Mouse (Mus musculus) embryonic stem cell, embryonic (primary cell): ENCODE measurements around the gene Vps9d1.
"Not testable (repeated sequence)": the region's sequence is repeated elsewhere in the genome, so short reads cannot be mapped to it uniquely, and the experiment has no call there.

Experiments
- CTCF ChIA-PET, 4 experiments: fragments of 300-600 bp in 2 of 4; fragments of 350-600 bp in 2 of 4; sonication (Branson Sonifier 250); formaldehyde crosslinking; loops; one replicate each; lab custom pipeline; 2022; ENCODE audit warnings: inconsistent platforms in 2 of 4; lab: Charles Lee
- POLR2A ChIA-PET, 4 experiments: fragments of 300-600 bp in 2 of 4; fragments of 350-600 bp in 2 of 4; sonication (Branson Sonifier 250); formaldehyde crosslinking; loops; one replicate each; lab custom pipeline; 2022; ENCODE audit warnings: antibody characterized with exemption in 4 of 4, inconsistent platforms in 1 of 4; lab: Charles Lee

Gene Vps9d1

DNA sequence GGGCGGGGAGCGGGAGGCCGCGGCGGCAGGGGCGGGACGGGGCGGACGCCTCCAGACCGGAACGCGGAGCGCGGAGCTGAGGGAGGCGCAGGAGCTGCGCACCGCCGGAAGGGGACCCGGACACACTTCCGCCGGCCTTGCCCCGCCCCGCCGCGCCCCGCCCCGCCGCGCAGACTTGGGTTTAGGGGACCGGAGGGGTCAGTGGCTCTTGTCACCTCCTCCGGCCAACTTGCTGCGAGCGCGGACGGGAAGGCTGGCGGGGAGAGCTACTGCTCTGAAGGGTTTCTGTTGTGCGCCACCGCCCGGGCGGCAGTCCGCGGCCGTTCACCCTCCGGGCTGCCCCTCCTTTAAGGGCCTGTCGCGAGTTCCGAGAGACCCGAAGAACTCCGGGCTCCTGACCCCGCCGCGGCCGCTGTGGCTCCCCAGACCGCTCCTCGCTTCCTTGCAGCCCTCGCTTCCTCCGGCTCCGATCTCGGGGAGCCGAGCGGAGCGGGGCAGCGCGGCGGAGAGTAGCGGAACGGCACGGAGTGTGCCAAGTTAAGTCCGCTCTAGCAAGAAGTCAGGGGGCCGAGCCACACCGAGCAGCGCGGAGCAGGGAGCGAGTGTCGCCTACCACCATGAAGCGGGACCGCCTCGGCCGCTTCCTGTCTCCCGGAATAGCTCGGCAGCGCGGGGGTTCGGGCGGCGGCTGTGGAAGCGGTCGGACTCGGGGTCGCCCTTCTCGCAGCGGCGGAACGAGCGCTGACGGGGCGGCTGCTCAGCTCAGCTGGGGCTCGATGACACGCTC is at the start of gene Vps9d1, which contains the start of gene Zfp276:
Vps9d1 (minus strand) TSS at position 250 of the 787 bp plus-strand sequence.
Zfp276 (plus strand) TSS at position 97 of the 787 bp plus-strand sequence.
- CTCF ChIA-PET, result interaction anchor here (0.5 to 1.5 kb wide), 11 partner anchors 17 to 273 kb away, joined by 3 to 10 read pairs (median 3); partner anchors contain the start of gene Mc1r (in 1 of the 4)

DNA sequence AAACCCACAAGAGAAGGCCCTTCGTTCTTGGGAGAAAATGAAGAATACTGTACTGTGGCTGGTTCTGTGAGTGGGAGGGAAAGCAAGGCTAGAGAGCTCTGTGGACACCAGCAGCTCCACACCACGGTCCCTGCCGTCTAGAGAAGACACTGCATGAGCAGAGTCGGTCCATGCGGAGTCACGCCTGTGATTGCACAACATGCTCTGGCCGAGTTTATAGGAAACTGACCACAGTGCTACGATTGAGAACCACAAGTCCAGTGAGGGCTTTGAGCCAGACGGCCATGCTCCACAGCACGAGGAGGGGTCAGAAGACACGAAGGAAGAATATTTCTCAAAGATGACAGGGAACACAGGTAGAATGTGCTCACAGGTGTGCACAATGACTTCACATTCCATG is 44.2 kb upstream of the Vps9d1 start:
- ChIA-PET POLR2A (interaction anchor here in 1 of 4 experiments (2.5 kb wide), 1 partner anchor 11 kb away, joined by 6 read pairs; no protein-coding TSS in a partner anchor), CTCF (interaction anchor here in 1 of 4 experiments (0.6 kb wide), 1 partner anchor 37 kb away, joined by 4 read pairs; no protein-coding TSS in a partner anchor)

More for the DNA sequence above, at the start of gene Vps9d1, which contains the start of gene Zfp276:
- POLR2A ChIA-PET, result interaction anchor here (0.6 to 5.9 kb wide), 33 partner anchors 8 to 962 kb away, joined by 3 to 46 read pairs (median 4); partner anchors contain the start of genes Spata2l (in 4 of the 4), Chmp1a (in 2 of the 4), Spata33 (in 2 of the 4) and Cdk10 (in 1 of the 4)

DNA sequence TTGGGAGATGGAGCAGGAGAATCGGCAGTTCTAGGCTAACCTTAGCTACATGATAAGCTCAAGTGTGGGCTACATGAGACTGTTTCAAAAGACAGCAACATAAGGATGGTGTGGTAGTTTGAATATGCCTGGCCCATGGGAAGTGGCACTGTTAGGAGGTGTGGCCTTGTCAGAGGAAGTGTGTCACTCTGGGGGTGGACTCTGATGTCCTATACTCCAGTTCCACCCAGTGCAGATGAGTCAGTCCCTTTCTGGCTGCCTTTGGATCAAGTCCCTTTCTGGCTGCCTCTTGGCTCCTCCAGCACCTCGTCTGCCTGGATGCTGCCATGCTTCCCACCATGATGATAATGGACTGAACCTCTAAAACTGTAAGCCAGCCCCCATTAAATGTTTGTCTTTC is 38.6 kb upstream of the Vps9d1 start:
- CTCF ChIA-PET, result no interaction called here
- POLR2A ChIA-PET, result interaction anchor here in 1 of 4 experiments (1.2 to 1.3 kb wide), 2 partner anchors 11 to 12 kb away, joined by 4 read pairs; no protein-coding TSS in a partner anchor

DNA sequence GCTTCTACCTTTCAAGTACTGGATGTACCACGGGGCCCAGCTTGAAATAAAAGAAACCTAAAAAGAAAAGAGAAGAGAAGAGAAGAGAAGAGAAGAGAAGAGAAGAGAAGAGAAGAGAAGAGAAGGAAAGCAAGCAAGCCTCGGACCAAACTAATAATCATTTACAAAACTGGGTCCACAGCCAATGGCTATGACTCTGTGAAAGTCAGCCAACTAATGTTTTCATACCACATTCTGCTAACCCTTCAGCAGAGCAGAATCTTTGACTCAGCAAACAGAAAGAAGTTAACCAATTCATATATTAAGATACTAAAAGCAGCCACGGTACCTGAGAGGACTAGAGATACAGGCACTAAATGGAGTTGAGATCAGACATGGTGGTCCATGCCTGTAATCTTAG is 38.1 kb upstream of the Vps9d1 start:
- ChIA-PET CTCF (interaction anchor here (0.7 kb wide), 7 partner anchors 34 to 511 kb away, joined by 3 to 5 read pairs (median 4); no protein-coding TSS in a partner anchor), POLR2A (interaction anchor here in 3 of 4 experiments (0.7 to 1.2 kb wide), 3 partner anchors 12 to 145 kb away, joined by 3 to 9 read pairs (median 4); no protein-coding TSS in a partner anchor)

DNA sequence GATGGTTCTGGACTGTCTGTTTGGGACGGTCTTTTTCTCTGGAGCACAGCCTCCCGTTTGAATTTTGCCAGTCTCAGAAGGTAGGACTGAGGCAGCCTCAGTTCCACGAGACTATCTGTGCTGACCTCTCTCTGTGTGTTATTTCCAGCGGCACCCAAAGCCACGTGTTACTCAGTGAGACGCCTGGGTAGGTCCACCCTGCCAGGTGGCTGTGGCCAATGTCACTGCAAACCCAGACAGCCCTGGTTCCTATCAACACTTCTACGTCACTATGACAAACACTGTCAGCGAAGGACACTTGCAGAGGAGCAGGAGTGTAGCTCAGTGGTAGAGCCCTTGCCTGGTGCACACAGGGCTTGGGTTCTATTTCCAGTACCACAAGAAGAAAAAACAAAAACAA is 37.6 kb upstream of the Vps9d1 start:
- POLR2A ChIA-PET, result interaction anchor here in 3 of 4 experiments (0.7 to 2.5 kb wide), 4 partner anchors 13 to 184 kb away, joined by 3 to 10 read pairs (median 6); no protein-coding TSS in a partner anchor
- CTCF ChIA-PET, result interaction anchor here (0.7 to 2.6 kb wide), 9 partner anchors 35 to 510 kb away, joined by 3 to 28 read pairs (median 5); no protein-coding TSS in a partner anchor

DNA sequence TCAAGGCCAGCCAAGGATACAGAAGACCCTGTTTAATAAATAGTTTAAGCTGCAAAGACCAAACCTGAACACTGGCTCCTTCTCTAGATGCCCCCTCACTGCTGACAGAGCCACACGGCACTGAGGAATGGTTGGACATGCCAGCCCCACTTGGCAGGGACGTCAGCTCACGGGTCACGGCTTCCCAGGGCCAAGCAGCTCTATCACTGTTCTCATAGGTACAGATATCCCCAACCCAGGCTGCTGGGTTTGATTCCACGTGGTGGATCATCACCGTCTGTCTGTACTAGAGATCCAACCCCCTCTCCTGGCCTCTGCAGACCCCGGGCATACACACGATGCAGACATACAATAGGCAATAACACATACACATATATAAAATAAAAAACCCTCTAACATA is 36.5 kb upstream of the Vps9d1 start:
- CTCF ChIA-PET, result interaction anchor here (0.5 to 2.6 kb wide), 40 partner anchors 9 to 1379 kb away, joined by 3 to 28 read pairs (median 4); partner anchors contain the start of genes Chmp1a (in 2 of the 4), Spata33 (in 2 of the 4), Gas8 (in 1 of the 4) and Mc1r (in 1 of the 4)
- POLR2A ChIA-PET, result interaction anchor here in 3 of 4 experiments (0.6 to 2.5 kb wide), 14 partner anchors 9 to 847 kb away, joined by 3 to 10 read pairs (median 5); partner anchors contain the start of genes Spata2l (in 1 of the 3), Tcf25 (in 1 of the 3), Vps9d1 (in 1 of the 3) and Zfp276 (in 1 of the 3)

DNA sequence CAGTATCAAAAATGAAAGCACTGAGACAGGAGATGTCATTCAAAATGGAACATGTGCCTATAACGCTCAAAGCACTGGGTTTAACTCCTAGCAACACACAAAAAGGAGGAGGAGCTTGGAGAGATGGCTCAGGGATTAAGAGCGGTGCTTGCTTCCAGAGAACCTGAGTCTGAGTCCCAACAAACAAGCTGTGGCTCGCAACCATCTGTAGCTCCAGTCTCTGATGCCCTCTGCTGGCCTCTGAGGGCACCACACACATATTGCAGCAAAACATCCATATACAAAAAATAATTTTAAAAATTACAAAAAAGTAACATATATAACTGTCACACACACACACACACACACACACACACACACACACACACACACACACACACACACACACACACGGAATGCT is 36.0 kb upstream of the Vps9d1 start:
- POLR2A ChIA-PET, result interaction anchor here (0.6 to 2.5 kb wide), 19 partner anchors 9 to 847 kb away, joined by 3 to 10 read pairs (median 5); partner anchors contain the start of genes Spata2l (in 1 of the 4), Tcf25 (in 1 of the 4), Vps9d1 (in 1 of the 4) and Zfp276 (in 1 of the 4)
- CTCF ChIA-PET, result interaction anchor here (0.5 to 2.6 kb wide), 79 partner anchors 9 to 1670 kb away, joined by 3 to 28 read pairs (median 4); partner anchors contain the start of genes Spata2l (in 4 of the 4), Chmp1a (in 2 of the 4), Spata33 (in 2 of the 4) and Cbfa2t3 (in 1 of the 4)

DNA sequence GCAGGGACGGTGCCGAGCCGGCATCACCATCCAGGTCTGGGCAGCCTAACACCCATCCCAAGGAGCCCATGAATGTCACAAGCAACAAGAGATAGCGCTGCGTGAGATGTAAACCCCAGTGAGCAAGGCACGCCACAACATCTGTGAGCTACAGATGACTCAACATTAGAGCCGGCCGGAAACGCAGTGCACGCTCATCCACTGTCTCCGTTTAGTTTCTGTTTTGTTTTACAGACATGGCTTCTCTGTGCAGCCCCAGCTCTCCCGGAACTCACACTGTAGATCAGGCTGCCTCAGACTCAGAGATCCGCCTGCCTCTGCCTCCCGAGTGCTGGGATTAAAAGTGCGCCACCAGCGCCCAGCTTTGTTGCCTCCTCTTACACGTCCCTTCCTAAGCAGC is 33.2 kb upstream of the Vps9d1 start:
- POLR2A ChIA-PET, result interaction anchor here in 2 of 4 experiments (0.8 to 1.6 kb wide), 2 partner anchors 33 to 54 kb away, joined by 3 read pairs; partner anchors contain the start of genes Vps9d1 (in 1 of the 2) and Zfp276 (in 1 of the 2)
- CTCF ChIA-PET, result interaction anchor here in 1 of 4 experiments (0.6 kb wide), 1 partner anchor 12 kb away, joined by 3 read pairs; no protein-coding TSS in a partner anchor

DNA sequence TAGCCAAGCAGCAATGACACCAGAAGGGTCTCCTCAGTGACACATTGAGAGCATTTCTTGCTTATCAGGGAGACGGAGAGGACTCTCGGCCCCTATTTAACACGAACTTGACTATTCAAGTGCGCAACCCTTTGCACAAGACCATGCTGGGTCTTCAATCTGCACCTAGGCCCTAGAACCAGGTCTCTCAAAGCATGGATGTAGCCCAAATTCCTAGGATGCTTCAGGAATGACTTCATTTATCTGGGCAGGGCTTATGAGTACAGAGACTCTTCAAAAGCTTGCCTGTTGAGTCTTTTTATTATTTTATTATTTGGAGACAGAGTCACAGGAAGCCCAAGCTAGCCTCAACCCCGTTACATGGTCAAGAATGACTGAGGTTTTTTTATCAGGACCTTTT is 30.3 kb upstream of the Vps9d1 start:
- CTCF ChIA-PET, result interaction anchor here in 1 of 4 experiments (0.7 kb wide), 1 partner anchor 82 kb away, joined by 3 read pairs; no protein-coding TSS in a partner anchor
- POLR2A ChIA-PET, result interaction anchor here in 1 of 4 experiments (1.1 kb wide), 1 partner anchor 30 kb away, joined by 3 read pairs; the partner anchor contains the start of genes Vps9d1 and Zfp276

DNA sequence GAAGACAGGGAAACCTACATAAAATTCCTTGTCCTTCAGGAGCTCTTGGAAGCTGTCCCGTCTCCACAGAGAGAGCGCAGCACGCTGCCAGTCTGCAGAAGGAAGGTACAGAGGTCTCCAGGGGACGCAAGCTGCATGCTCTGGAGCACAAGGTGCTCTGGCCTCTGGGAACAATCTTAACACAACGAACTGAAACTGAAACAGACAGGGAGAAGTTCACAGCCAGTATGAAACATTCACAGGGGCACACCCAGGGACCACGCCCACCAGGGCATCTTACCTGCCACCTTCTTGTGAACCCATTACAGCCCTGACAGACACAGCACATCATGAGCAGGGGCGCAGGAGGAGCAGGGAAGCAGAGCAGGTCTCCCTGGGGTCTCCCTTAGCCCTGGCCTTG is 29.8 kb upstream of the Vps9d1 start:
- CTCF ChIA-PET, result interaction anchor here in 1 of 4 experiments (0.5 to 0.7 kb wide), 2 partner anchors 18 to 82 kb away, joined by 3 read pairs; no protein-coding TSS in a partner anchor
- POLR2A ChIA-PET, result interaction anchor here in 1 of 4 experiments (1.1 kb wide), 1 partner anchor 30 kb away, joined by 3 read pairs; the partner anchor contains the start of genes Vps9d1 and Zfp276

DNA sequence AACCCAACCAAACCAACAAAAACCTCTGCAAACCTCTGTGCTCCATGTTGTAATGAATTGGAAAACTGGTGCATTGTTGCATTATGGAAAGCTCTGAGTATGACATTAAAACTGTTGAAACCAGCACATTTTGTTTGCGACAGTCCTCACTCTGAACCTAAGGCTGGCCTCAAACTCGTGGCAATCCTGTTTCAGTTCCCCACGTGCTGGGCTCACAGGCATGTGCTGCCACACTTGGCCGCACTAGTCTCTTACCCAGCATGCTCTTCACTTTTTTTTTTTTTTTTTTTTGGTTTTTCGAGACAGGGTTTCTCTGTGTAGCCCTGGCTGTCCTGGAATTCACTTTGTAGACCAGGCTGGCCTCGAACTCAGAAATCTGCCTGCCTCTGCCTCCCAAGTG is 28.8 kb upstream of the Vps9d1 start:
- CTCF ChIA-PET, result not testable (repeated sequence)
- POLR2A ChIA-PET, result interaction anchor here in 1 of 4 experiments (0.6 to 0.8 kb wide), 4 partner anchors 49 to 124 kb away, joined by 3 to 5 read pairs (median 4); partner anchors contain the start of gene Mc1r

DNA sequence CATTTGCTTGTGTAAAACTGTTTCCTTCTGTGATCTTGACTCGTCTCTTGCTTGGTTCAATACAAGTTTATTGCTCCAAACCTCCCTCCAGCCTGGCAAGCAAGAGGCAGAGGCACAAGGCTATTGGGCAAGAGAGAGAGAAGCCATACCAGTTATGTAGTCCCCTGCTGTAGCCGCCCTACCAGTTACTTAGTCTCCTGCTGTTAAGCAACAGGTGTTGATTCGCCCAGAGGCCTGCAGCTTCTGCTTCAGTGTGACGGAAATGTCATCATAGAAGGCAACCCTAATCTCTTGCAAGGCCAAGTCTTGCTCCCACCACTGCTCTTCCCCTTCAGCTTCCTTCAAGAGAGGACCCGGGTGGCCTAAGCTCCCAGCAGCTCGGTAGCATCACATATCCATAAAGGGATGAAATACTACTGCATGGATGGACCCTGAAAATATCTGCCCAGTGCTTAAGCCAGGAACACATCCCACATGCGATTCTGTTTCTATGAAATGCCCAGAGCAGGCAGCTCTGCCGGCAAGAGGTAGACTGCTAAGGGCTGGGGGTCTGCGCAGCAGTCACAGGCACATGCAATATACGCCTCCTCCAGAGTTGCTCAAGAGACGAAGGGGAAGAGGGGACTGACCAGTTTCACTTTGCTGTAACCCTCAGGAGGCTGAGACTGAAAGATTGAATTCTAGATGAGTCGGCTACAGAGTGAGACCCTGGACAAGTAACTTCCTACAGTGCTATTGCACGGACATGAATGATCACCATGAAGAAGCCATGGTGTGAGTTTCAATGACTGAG is 26.4 kb upstream of the Vps9d1 start:
- ChIA-PET POLR2A (interaction anchor here in 2 of 4 experiments (0.6 to 1.6 kb wide), 3 partner anchors 11 to 188 kb away, joined by 3 to 4 read pairs (median 3); no protein-coding TSS in a partner anchor), CTCF (interaction anchor here in 2 of 4 experiments (1.3 to 1.4 kb wide), 2 partner anchors 10 kb away, joined by 5 read pairs; no protein-coding TSS in a partner anchor)

DNA sequence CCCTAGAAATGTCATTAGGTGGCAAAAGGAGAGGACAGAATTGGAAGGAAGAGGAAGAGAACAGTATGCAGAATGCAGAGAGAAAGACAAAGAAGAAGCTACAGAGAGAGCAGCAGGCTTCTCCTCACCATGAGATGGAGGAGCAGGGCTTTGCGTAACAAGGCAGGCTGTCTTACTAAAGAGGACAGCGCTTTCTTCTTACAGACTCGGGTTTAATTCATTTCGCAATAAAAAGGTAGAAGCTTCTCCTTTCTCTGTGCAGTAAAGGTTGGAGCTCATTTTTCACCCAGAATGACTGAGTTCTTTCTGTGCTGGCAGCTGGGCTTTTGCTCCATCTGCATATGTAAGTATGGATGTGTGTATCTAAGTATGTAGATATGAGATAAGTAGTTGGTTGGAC is 25.7 kb upstream of the Vps9d1 start:
- CTCF ChIA-PET, result no interaction called here
- POLR2A ChIA-PET, result interaction anchor here in 2 of 4 experiments (1.2 to 1.6 kb wide), 2 partner anchors 10 to 29 kb away, joined by 3 read pairs; no protein-coding TSS in a partner anchor

DNA sequence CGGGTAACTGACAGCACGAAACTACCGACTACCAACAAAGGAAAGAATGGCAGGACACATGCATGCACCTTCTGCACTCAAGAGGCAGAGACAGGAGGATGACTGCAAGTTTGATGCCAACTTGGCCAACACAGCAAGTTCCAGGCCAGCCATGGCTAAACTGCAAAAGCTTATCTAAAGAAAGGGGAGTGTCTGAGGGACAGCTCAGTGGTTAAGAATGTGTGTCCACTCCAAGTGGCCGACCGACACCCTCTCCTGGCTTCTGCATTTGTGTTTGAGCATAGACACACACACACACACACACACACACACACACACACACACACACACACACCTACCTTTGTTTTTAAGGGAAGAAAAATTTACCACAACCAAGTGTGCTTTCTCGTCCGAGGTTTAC is 24.3 kb upstream of the Vps9d1 start:
- POLR2A ChIA-PET, result interaction anchor here in 1 of 4 experiments (0.8 to 1.3 kb wide), 2 partner anchors 12 to 42 kb away, joined by 3 to 5 read pairs; partner anchors contain the start of gene Spata2l
- CTCF ChIA-PET, result interaction anchor here in 3 of 4 experiments (0.6 to 2.0 kb wide), 3 partner anchors 11 to 75 kb away, joined by 3 to 27 read pairs (median 8); no protein-coding TSS in a partner anchor

DNA sequence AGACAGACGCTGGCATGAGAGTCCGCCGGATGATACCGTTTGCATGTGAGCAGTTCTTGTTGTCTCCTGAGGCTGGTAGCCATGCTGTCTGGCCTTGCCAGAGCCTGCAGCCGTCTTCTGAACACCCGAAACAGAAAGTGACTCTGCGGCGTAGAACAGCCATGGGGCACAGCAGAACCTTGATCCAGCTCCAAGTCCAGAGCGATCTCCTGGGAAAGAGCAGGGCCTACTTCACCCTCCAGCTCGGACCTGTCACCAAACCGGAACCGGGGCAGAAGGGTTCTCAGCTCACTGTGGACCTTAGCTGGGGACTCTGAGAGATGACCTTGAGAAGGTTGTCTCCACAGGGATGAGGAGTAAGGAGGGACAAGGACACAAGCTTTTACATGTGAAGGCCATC is 20.9 kb upstream of the Vps9d1 start:
- POLR2A ChIA-PET, result interaction anchor here in 1 of 4 experiments (1.0 to 2.3 kb wide), 5 partner anchors 8 to 49 kb away, joined by 3 to 6 read pairs (median 4); partner anchors contain the start of gene Vps9d1

DNA sequence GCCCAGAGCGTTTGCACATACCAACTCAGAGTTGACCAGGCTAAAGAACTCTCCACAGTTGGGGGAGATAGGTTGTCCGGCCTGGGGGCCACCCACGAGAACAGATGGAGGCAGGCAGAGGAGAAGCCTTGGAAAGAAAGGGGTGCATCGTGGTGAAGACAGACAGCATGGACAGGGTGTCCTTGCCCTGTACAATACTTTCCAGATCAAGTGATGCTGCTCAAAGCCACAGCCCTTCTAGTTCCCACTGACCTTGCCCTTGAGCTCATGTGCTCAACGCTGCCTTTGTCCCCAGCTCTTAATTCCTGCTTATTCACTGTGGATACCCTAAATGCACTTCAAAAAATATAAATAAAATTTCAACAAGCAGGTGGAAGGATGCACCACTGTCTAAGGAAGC is 20.3 kb upstream of the Vps9d1 start:
- CTCF ChIA-PET, result interaction anchor here in 1 of 4 experiments (1.3 to 1.4 kb wide), 2 partner anchors 16 to 72 kb away, joined by 3 read pairs; no protein-coding TSS in a partner anchor

More for the DNA sequence above, 20.9 kb upstream of the Vps9d1 start:
- CTCF ChIA-PET, result interaction anchor here in 2 of 4 experiments (0.5 to 1.4 kb wide), 3 partner anchors 15 to 73 kb away, joined by 3 to 6 read pairs (median 3); no protein-coding TSS in a partner anchor

More for the DNA sequence above, 20.3 kb upstream of the Vps9d1 start:
- POLR2A ChIA-PET, result interaction anchor here in 1 of 4 experiments (1.3 to 2.3 kb wide), 4 partner anchors 20 to 49 kb away, joined by 3 to 6 read pairs (median 4); partner anchors contain the start of gene Vps9d1
